Mouse (Mus musculus): ENCODE data around the gene Ackr4. TPM values are rescaled to one million over a fixed set of nuclear protein-coding genes. Genes with fewer than 3 reads are reported as not detected.
A peak's percentile ranks its signal among the peaks of the same experiment; 100 is the strongest.

The Ackr4 gene
- total RNA-seq (2021) = under 1 TPM; 0.64 to 0.94 TPM
- long read RNA-seq, experiment 1, partial matches to known transcripts = 0 of 2 reads
- long read RNA-seq, experiment 1, other reads (novel, unspliced or antisense) = 2 of 2 reads
- long read RNA-seq, experiment 2 = 0 reads

DNA sequence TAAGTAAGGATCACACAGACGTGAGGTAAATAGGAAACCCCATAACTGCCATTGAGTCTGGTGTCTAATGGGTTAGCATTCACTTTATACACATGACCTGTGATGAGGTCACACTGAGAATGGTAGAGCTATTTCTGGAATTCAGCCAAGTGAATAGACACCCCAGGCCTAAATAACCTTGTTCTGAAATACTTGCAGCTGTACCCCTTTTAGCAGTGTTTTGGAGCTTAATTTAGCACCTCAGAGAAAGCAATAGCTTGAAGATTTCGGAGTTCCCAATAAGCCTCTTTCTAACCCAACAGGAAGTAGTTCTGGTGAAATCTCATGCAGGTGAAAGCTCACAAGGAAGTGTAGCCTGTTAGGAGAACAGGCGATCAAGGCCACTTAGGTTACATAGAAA, at the start of gene Ackr4:
Gene Ackr4 (minus strand): TSS at position 101 of the 400 bp plus-strand sequence.
- DNase-seq = no peak

DNA sequence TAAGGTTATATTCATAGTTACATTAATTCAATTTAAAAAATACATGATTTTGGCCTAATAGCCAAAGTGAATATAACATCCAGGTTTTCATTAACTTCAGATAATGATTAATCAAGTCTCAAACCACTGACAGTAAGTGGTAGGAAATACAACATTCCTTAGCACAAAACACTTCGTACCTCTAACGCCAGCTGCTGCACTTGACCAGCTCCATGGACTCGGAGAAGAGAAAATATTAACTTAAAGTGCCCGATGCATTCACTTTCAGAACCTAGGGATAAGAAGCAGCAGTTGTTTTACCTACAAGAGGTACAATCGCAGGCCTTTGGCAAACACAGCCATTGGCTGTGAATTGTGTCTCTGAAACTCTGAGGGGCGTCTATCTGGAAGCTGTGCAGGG, 45.6 kb upstream of the Ackr4 start:
- no peak for DNase-seq

DNA sequence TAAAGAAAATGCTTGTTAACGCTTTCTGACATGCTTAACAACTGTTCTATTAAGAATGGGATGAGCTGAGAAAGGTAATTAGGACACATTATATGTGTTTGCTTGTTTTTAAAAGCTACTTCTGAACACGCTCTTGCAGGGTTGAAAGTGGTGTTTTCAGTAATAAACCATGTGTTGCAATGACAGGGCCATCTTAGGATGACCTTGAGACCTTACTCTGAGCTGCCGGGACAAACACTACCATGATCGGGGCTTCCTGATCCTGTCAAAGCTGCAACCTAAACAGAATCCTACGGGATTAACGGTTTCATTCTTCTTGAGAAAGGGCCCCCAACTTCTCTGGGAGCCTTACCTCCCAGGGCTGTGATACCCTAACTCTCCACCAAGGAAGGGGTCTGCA, 44.9 kb upstream of the Ackr4 start:
- DNase-seq = no peak

DNA sequence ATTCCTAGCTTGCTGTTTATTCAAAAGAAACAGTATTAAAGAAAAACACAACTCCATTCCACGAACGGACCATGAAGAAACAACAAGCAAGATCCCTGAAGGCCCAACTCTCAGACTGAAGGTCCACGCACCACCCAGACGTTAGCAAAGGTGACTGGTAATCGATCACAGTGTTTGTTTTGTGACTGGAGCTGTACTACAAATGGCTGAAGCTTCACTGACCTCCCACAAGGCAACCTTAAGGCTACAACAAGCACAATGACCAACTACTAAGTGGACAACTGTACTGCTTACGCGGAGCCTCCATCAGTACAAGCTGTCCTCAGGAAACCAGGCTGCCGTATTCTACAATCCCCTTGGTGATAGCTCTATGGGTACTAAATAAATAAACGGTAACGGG, 43.3 kb upstream of the Ackr4 start:
- no peak for DNase-seq

DNA sequence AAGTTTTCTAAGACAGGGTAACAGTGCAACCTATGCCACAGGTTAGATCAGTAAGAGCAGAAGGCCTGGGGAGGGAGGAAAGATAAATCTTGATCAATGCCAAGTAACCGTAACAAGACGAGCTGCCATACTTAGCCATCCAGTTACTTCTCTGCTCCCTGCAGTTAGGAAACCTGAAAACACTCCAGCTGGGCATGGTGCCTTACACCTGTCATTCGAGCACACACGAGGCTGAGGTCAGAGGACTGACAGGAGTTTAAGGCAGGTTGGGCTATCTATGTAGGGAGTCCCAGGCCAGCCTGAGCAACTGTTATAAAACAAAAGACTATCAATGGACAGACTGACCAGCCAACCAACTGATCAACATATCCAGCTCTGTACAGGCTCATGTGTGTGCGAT, 39.2 kb upstream of the Ackr4 start:
- peak; percentile 50 for DNase-seq

DNA sequence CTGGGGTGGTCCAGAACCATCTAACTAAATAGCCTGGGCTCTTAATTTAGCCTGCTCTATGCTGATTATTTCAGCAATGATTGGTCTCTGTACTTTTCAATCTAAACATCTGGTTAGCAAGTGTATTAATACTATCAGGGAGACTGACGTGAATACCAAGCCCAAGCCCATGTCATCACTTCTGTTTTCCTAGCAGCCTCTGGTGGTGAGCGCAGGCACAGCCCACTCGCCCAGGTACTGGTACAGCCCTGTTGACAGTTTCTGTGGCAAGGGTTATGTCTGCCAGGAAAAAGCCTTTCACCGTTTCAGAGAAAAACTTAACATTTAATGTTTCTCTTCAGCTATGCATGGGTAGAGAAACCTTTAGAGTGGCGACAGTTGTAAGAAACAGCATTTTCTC, 37.5 kb upstream of the Ackr4 start:
- no peak for DNase-seq

DNA sequence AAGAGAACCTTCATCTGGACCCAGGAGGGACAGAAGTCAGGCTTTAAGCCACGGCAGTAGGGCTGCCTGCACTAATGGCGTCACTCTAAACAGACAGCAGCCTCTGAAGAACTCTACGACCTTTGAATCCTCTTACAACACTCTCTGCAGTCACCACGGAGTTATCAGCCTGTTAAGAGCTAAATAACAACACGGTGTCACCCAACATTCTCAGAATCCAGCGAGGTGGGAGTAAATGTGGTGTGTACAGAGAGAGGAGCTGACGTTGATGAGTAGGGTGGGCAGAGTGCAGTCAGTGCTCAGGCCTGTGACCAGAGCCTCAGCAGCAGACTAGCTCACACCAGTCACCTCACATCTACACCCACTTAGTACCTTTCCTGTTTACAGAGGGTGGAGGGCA, 34.4 kb upstream of the Ackr4 start:
- DNase-seq = no peak

DNA sequence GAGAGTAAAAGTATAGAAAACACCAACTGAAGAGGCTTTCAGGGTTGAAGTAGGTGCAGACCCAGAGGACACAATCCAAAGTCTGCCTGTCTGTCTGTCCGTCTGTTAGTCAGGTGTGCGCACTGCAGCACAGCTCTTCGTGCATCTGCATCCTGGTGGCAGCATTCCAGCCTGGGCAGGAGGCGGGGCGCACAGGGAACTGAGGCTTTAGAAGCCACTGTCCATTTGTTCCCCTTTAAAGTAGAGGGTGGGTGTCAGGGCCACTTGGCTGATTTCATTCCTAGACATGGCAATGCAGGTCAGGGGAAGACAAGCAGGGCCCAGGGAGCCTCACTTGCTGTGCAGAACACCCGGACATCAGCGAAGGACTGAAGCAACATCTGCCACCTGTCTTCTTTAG, 30.6 kb upstream of the Ackr4 start:
- DNase-seq = no peak

DNA sequence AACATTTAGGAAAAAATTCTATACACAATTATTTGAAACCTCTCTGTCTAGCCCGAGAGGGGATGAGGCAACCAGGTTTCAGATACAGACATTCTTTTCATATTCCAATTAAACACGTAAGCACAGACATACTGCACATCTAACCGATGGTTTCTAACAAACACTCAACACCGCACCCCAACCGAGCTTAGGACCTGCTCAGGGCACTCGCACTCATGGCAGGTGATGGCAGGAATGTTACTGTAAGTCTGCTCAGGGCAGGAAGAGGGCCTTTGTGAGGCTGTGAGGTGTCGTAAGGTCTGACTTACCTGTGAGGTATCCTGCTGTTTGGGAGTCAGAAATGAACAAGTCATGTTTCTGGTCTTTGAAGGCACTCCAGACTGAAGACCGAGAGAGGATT, 29.8 kb upstream of the Ackr4 start:
- DNase-seq = no peak

DNA sequence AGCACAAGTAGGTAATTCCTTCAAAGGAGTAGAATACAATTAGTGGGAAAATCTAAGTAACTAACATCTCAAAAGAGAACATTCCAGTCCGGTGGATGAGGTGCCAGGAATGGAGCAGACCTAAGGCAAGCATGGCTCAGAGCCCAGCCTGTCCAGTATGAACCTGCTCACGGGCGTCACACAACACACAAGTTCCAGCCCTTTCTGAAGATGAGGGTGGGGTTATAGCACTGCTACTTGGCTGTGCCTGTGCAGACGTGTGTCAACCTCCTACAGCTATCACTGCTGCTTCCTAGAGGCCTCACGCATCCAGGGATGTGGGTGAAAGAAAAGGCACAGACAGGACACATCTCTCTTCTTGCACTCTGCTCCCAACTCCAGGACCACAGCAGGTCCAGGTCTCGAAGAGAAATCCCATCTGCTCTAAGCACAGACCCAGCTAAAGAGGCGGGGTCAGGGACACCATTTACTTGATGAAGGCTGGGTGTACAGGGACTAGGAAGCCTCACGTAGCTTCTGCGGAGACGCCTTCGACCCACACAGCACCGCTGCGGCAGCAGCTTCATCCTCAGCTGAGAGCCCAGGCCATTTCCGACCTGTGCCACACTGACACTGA, 28.5 kb upstream of the Ackr4 start:
- no peak for DNase-seq

DNA sequence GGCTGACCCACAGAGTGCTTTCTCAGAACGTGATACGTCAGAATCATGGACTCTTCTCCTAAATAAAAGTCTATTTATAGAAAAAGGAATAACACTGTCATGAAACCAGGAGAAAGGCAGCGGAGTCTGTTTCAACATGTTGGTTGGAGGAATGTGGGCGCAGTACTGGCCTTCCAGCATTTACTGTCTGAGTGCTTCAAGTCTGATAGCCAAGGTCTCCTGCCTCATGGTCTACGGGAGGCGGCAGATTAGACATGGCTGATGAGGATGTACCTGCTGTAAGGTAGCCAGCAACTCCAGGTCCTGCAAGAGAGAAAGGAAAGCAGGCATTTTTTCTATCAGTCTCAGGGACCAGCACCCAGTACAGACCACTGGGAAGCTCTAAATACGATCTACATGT, 25.4 kb upstream of the Ackr4 start:
- DNase-seq = no peak

DNA sequence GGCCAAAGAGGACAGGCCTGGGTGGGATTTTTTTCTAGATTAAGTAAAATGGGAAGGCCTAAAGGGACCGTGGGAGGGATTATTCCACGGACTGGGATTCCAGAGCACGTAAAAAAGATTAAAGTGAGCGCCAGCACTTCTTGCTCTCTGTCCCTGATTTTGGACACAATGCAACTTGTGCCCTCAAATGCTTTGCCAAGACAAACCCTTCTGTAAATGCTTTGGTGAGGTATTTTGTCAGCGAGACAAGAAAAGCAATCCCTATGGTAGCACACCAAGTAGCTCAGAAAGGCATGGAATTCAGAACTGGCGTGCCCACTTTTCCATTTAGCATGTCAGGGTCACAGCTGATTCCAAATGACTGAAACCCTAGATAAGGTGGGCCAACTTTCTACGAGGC, 22.2 kb upstream of the Ackr4 start:
- no peak for DNase-seq

DNA sequence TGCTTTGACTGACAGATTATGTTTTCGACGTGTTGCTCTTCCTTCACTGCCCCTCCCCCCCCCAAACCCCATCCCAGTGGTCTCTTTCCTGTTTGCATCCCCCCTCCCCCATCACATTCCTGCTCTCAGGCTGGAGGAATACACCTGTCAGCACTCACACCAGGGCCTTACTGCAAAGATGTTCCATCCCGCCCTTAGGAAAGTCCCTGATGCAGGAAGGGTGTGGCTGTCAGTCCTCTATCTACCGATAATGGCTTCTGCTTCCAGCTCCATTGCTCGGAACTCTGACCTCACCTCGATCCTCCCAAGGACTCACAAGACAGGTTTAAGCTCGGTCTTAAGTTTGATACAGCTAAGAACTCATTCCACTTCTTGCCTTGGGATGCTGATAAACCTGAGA, 19.9 kb upstream of the Ackr4 start:
- no peak for DNase-seq

DNA sequence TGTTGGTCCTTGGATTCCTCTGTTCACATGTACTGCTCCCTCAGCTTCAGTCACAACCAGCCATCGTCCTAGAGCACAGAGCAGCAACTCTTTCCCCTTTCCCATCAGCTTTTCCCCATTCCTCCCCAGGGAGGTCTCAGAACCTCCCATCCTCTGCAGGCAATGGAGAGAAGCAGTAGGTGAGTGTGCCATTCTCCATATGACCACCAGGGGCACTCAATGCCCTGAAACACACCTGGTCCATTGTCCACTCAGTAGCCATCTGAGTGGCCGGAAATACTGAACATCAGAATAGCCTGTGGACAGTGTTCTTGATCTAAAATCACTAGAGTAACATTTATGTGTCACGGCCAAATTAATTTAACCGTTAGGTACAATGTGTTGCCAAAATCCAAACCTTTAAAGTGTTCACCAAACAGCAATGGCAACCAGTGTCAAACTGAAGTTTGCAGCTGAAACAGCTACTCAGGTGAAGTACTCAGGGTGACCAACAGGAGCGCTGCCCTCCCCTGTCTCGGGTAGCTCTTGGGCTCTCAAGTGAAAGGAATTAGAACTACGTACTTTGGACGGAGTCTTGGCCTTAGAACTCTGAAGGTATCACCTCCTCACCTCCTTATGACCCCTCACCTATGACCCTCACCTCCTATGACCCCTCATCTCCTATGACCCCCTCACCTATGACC, 17.7 kb upstream of the Ackr4 start:
- no peak for DNase-seq

DNA sequence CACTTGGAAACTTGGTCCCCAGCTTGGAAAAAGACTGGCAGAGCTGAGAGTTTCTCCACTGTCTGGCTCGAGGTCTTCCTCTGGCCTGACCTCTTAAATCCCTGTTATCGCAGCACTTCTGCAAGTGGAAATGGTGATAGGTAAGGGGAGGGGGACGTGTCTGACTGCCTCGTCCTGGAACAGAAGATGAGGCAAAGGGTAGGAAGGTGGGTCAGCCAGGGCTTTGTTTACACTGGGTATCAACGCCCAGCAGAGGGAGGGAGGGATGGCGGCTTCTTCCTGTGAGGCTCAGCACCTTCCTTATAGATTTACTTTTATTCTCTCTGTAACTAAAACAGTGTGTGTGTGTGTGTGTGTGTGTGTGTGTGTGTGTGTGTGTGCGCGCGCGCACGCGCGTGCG, 16.1 kb upstream of the Ackr4 start:
- DNase-seq = no peak

DNA sequence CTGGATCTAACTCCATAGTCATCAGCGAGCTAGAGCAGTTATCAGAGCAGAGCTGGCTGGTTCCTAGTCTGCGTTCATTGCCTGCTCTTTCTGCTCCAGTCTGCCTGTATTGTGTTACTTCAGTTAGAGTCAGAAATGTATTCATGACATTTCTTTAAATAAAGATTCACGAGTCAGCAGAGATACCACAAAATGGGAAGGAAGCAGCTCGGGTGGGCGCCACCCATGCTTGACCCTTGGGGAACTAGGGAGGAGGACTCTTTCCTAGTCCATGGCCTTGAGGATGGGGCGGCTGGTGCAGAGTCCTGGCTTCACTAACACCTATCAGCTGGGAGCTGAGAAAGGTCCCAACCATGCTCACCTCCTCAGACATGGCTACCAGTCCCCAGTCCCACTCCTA, 13.6 kb upstream of the Ackr4 start:
- no peak for DNase-seq

DNA sequence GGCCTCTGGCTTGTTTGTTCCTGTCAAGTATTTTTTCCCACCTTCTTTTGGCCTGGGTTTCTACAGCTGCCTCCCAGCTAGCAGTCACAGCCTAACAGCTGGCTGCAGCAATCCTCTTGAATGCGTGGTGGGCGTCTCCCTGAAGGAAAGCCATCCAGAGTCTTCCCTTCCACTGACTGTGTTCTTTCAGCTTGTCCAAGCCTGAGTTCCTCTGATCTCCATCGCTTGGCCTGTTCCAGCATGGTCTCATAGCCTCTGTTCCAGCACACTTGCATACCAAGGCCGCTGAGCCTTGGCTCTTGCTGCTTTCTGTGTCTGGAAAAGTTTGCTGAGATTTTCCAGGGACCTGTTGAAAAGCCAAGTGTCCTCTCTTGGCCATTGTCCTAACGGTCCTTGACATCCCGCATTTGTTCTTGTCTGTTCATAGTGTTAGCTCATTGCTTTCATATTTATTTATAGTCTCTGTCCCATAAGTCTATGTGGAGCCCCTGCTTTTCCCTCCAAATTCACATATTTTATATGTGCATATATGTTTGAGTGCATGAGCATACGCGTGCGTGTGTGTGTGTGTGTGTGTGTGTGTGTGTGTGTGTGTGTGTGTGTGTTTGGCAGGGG, 3.5 kb upstream of the Ackr4 start:
- peak; percentile 70 for DNase-seq

DNA sequence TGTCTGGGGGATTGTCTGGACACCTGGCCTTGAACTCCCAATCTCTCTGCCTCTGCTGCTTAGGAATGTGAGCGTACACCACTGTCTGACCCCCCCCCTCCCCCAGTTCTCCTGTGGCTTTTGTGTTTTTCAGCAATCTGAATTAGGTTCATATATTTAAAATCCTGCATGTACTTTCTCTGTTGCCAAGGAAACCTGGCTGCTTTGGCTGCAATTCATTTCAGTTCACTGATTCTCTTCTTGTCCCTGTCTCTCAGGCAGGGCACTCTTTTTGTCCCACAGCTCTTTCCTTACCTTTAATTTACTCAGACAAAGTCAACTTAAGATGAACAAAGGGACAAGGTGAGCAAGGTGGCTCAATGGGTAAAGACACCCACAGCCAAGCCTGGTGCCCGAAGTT, 1.4 kb upstream of the Ackr4 start:
- DNase-seq = no peak

DNA sequence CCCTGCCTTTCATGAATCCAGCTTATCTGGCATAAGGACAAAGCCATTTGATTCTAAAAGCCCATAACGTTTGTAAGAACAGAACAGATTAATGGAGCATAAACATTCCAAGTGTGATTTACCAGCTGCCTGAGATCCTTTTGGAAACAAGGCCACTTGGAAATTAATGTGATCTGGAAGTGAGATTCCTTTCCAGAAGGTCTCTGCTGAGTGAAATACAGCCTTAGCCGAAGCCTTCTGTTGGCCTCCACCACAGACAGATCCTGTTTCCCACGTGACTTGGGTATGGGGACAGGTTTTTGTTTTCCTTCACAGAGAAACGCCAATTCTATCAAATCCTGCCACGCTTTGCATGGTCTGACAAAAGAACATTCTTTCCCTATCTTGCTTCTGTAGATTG, 3.1 kb downstream of the Ackr4 start:
- no peak for DNase-seq

DNA sequence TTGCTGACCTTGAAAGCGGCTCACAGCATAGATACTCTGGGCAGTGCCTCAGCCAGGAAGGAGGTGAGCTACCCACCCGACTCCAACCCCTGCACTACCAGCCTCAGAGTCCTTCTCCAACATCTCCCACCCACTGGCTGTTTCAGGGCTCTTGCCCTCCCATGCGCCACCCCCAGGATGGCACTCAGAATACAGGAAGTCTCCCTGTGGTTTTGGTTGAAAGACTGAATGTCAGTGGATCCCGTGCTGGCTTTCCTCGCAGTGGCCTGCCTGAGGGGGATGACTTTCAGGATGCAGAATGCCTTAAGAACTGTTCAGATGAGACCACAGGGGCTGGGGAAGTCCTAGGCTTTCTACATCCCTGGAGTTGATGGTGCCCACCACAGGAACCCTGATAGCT, 3.6 kb downstream of the Ackr4 start:
- no peak for DNase-seq

DNA sequence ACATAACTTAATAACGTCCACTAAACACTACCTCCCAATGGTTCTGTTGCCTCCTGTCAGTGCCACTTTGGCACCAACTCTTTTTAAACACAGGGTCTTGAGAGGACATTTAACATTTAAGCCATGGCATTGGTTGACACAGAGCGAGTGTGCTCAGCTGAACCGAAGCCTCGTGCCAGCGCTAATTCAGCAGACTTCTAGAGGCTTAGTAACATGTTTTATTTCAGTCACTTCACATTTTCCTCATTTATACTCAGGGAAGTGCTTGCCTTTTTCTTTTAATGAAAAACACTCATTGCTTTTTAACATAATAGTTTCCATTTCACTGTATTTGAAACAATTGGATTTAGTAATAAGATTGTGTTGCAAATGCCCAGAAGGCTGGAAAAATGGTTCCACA, 17.6 kb downstream of the Ackr4 start:
- no peak for DNase-seq

DNA sequence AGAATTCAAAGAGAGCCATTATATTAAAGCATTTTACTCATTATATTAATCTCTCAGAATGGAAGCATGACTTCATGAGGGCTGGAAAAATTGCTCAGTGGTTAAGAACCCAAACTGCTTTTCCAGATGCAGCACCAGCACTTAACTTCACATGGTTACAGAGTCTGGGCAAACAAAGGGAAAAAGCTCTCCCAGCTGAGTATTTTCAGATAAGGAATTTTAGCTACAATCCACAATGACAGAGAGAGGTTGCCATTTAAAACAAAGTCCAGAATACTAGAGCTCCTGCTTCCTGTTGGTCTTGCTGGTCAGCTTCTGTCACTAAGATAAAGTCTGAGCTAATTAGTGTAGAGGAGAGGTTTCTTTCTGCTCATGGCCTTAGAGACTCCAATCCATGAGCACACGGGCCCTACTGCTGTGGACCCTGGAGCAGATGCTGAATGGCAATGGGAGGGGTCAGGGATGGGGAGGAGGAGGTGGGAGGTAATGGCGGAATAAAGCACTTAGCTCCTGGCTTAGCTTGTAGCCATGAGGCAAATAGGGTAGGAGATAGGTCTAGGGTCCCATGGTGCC, 18.1 kb downstream of the Ackr4 start:
- no peak for DNase-seq

DNA sequence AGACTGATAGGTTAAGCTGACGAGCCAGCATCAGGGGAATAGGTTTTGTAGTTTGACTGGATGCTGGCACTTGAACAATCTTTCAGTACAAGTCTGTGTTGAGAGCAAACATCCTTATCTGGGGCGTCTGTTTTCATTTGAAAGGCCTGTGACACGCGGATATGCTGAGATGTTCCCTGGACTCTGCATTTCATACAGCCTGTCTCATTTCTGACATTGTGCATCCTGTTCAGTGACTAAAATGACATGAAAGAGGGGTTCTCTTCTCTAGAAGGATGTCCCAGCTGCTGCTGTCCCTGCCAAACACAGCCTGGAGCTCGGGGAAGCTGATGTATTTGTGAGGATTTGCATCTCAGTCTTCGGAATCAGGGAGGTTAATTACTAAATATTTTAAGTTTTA, 19.3 kb downstream of the Ackr4 start:
- no peak for DNase-seq

DNA sequence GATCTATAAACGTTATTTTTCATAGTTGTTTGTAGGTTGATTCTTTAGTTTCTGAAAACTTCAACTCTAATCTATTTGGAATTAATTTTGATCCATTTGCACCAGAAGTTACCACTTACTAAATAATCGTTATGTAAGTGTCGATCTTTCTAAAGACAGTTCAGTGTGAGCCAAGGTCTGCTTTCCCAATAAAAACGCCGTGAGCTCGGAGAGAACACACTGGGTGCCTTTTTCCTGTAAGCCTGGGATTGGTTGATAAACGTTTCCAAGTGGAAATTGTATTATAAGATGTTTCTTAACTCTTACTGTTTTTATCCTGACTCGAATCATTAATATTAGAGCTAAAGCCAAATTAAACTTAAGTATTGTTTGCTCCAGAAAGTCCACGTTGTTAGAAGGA, 19.8 kb downstream of the Ackr4 start:
- DNase-seq = no peak
